Mouse (Mus musculus) megakaryocyte progenitor cell, adult 5-6 weeks (primary cell): ENCODE results near the gene Slc7a8. TPM values are rescaled to one million over a fixed set of nuclear protein-coding genes. Genes with fewer than 3 reads are reported as not detected.

Experiments used
- ATAC-seq: replicated peaks from 2 replicates; pipeline ENCODE4 v1.8.0; 2016; ENCODE audit warnings: mild to moderate bottlenecking, moderate TSS enrichment, inconsistent platforms; ENCODE audit not compliant: poor library complexity
- total RNA-seq, 2 experiments: library from RNA; stranded (forward) in 1 of 2; stranded (reverse) in 1 of 2; fragments of 157-497, 149-512 nt in 1 of 2; fragments of 200-1000 nt in 1 of 2; gene quantifications; 2 replicates each; pipeline versions ENCODE4 v1.2.3 to v1.2.4; 2015 to 2017

Gene Slc7a8
- total RNA-seq, 2 experiments from 2014 or later, result 1.4 to 7.7 TPM

DNA sequence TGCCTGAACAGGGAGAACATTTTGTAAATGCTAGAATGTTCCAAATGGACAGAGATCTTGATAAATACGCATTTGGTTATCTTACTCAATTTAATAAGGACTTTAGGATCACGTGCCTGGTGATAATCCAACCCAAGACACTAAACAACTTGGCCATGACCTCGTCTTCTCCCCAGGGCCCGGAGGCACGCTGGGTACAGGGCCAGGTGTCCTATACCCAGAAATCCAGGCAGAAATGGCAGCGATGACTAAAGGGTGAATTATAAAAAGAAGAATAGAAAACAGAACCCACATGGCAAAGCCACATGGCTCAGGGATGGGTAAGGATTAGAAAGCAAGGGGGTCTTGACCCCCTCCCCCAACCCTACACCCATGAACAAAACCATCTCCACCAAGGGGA, 40.0 kb downstream of the Slc7a8 start:
- no peak for ATAC-seq

- ATAC-seq, result no peak
These were observed 44.1 kb downstream of the Slc7a8 start for GRCm38 (mm10) chr14:54737634-54738033.

DNA sequence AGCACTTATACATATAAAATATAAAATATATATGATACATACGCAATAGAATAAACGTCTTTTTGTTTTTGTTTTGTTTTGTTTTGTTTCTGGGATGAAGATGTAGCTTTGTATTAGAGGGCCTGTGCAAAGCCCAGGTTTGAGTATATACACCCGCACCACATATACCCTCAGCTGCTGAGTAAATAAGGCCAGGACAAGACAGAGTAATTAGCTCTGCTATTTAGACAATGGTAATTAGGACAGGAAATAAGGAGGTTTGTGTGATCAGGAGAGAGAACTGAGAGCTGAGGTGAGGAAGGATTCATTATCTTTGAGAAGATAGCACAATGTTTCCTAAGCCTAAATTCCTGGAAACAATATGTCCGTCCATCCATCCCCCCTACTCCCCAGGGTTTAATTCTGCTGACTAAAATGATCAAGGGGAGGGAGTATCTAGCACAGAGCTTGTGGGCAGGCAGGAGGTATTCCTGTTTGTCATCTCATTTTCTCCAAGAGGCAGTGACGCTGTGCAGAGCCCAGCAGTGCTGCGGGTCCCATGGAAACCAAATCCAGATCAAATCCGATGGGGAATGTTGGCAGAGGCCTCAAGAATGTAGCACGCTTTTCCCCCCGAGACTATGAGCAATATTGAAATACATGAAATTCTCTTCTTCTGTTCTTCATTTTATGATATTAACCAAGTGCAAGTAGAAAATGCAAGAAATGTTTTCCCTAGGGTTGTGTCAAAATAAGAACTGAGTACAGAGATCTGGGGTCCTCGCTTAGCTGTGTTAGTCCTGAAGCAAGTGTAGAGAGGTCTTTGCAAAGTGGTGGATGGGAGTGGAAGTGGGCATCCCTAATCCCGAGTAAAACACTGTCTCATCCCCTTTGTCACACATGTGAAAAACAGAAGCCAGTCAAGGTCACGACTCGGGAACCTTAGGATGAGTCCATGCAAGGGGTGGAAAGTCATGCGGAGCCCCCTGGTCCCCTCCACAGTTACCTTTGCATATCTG, 44.9 kb downstream of the Slc7a8 start:
- ATAC-seq, result no peak

GRCm38 (mm10) chr14:54735221-54735620, 46.5 kb downstream of the Slc7a8 start:
- ATAC-seq, result 0 out of 2 replicates have a peak, but pooled peaks have one; percentile 23

- ATAC-seq, result no peak
These were observed 47.7 kb downstream of the Slc7a8 start for GRCm38 (mm10) chr14:54734004-54734403.

GRCm38 (mm10) chr14:54732206-54732605, 49.5 kb downstream of the Slc7a8 start:
- ATAC-seq, result no peak

GRCm38 (mm10) chr14:54730305-54730704, 51.4 kb downstream of the Slc7a8 start:
- no peak for ATAC-seq

- no peak for ATAC-seq
These were observed 52.7 kb downstream of the Slc7a8 start for GRCm38 (mm10) chr14:54728823-54729653.

DNA sequence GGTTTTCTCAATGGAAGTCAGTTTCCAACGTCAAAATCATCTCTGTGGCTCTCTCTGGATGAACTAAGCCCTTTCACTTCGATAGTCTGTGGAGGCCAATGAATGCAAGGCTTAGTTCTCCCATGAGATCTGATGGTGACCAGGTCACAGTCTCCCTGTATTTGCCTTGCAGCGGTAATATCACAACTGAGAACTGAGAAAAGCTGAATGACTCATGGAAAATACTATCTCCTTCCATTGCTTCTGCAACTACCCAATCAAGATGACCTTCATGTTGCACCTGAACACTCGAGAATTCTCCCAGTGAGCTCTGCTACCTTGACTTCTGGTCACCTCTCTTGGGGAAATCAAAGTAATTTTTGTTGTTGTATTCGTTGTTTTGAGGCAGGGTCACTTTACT, 54.2 kb downstream of the Slc7a8 start:
- ATAC-seq, result no peak

DNA sequence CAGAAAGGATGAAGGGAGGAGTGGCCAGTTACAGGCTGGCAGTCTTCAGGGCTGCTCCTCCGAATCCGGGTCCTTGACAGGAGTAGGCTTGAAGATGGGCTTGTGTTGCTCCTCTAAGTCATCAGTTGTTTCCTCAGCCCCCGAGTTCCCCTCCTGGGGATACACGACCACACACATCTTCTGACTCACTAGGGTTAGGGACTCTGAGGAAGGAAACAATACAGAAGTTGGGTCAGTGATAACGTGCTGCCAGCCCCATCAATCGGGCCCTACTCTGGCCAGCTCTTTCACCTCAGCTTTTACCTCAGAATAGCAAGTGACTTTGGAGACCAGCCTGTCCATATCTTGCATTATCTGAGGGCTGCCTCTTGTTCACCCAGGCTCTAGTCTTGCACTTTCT, 57.7 kb downstream of the Slc7a8 start:
- ATAC-seq, result no peak

- no peak for ATAC-seq
These were observed 60.0 kb downstream of the Slc7a8 start for GRCm38 (mm10) chr14:54721711-54722110.

GRCm38 (mm10) chr14:54720654-54721350, 60.9 kb downstream of the Slc7a8 start:
- no peak for ATAC-seq

DNA sequence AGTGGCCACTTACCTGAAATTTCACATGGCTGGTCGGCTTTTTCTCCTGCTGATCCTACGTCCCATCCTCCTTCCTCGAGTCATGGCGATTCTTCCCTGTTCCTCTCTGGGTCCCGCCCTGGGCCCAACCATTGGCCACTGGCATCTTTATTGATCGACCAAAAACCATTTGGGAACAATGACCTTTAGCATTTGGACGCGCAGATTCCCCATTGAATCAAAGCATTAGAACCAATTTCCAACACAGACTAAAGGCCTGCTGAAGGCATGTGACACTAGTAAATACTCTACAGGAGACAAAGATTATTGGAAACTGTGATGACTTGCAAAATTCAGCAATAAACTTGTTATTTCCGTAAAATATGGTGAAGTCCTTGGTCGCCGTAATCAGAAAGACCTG, 61.7 kb downstream of the Slc7a8 start:
- no peak for ATAC-seq

- ATAC-seq, result no peak
These were observed 66.3 kb downstream of the Slc7a8 start for GRCm38 (mm10) chr14:54715402-54715801.

DNA sequence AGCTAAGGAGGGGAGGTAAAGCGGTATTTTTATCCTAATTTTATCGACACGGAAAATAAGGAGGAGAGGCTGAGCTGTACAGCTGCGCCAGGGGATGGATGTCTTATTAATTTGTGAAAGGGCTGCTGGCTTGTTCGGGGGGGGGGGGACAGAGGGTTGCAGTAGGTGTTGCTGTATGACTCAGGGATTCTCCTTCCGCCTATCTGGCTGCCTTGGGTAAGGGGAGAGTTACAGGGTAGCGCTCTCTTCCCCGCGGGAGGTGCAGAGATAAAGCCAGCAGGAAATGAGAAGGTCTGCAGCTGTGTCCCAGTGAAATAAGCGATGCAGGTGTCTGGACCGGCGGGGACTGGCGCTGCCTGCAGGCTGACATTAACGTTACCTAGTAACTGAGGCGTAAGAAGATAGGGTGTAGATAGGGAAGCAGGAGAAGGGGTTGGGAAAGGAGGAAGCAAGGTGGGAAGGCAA, 67.1 kb downstream of the Slc7a8 start:
- peak; percentile 45 for ATAC-seq

GRCm38 (mm10) chr14:54714121-54714520, 67.6 kb downstream of the Slc7a8 start:
- peak; percentile 55 for ATAC-seq

GRCm38 (mm10) chr14:54712861-54713260, 68.9 kb downstream of the Slc7a8 start:
- ATAC-seq, result peak; percentile 41

DNA sequence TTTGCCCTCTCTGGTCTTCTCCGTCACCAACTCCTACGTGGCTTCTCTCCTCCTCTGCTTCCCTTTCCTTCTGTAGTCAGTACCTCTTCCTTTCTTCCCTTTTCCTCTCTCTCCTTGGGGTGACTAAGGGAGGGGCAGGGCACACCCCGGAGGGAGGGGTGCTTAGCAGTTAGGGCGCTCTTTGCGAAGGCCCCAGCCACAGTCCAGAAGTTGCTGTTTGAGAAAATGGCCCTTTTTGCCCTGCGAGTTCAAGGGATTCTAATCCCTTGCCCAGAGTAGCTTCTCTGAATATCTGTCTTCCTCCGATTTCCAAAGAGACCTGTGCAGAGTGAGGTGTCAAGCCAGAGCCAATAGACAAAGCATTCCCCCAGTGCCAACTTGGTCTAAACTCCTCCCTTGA, 69.7 kb downstream of the Slc7a8 start, which contains the start of gene Cebpe:
Cebpe (minus strand) TSS at position 101 of the 400 bp plus-strand sequence.
- peak; percentile 26 for ATAC-seq

- ATAC-seq, result no peak
These were observed 72.7 kb downstream of the Slc7a8 start for GRCm38 (mm10) chr14:54709054-54709453.

GRCm38 (mm10) chr14:54706589-54707320, 75.0 kb downstream of the Slc7a8 start:
- ATAC-seq, result peak; percentile 51
